Mouse (Mus musculus): ENCODE measurements around the gene Kcnb1.

Gene Kcnb1

GRCm38 (mm10) chr2:167058814-167059387 lies 131.1 kb downstream of the Kcnb1 start:
- no peak for DNase-seq

- DNase-seq: peak in 1 of 2 experiments; percentile 41
Measured at GRCm38 (mm10) chr2:167058201-167058600, 131.8 kb downstream of the Kcnb1 start.

- DNase-seq: no peak
Measured at GRCm38 (mm10) chr2:167056942-167057323, 133.0 kb downstream of the Kcnb1 start.

- DNase-seq: no peak
Measured at GRCm38 (mm10) chr2:167056210-167056941, 133.6 kb downstream of the Kcnb1 start.

- DNase-seq: peak; percentile 55 to 70
Measured at GRCm38 (mm10) chr2:167055386-167055785, 134.6 kb downstream of the Kcnb1 start.

GRCm38 (mm10) chr2:167053127-167053844 lies 136.7 kb downstream of the Kcnb1 start:
- no peak for DNase-seq

GRCm38 (mm10) chr2:167048698-167049358 lies 141.1 kb downstream of the Kcnb1 start:
- no peak for DNase-seq

- no peak for DNase-seq
Measured at GRCm38 (mm10) chr2:167048223-167048622, 141.7 kb downstream of the Kcnb1 start.

Data from kidney, postnatal 4 days (tissue).